Mouse (Mus musculus): ENCODE results near the gene Hnrnpa3.

- TF ChIP-seq GATA1 (IDR thresholded peaks at IDR 0.05; ENCODE audit: borderline replicate concordance, low read length) (no peak), FLI1 (IDR thresholded peaks at IDR 0.05; ENCODE audit: low read length) (no peak)
Observed at GRCm38 (mm10) chr2:75698007-75698406, 38.9 kb downstream of the Hnrnpa3 start.

All from megakaryocyte, embryonic 14.5 days (primary cell).